Mouse (Mus musculus) ES-E14 (cell line): ENCODE data around the gene Als2cl.

ENCODE experiments used
- CHD2 ChIP-seq: IDR thresholded peaks from 2 replicates; pipeline ENCODE4 v1.6.1; 2014; ENCODE audit warnings: mild to moderate bottlenecking, low read depth, low read length, inconsistent platforms
- HCFC1 ChIP-seq: IDR thresholded peaks from 2 replicates; pipeline ENCODE4 v1.6.1; 2012; ENCODE audit warnings: low read length, inconsistent platforms, borderline replicate concordance; ENCODE audit not compliant: insufficient read depth
- ZNF384 ChIP-seq: IDR thresholded peaks from 2 replicates; pipeline ENCODE4 v1.6.1; 2012; ENCODE audit warnings: low read depth, low read length, inconsistent platforms

DNA sequence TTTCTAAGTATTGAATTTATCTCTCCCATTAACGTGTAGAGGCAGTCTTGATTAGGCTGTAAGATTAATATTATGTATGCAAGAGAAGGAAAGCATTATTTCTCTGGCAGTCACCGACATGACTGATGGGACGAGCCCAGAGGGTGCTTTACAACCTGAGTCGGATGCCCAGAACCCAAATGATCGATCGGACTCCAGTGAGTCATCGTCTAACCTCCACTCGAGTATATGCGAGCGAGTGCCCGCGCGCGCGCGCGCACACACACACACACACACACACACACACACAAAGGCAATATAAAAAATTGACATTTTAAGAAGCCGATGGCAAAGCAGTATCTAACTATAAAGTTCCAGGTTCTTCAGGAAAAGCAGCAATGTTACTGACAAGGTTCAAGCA, 65.7 kb downstream of the Als2cl start:
- no peak for TF ChIP-seq ZNF384
- TF ChIP-seq CHD2 = no peak
- TF ChIP-seq HCFC1 = no peak
